8 mouse cellular contexts compared by ENCODE assay signal in the genomic region with DNA sequence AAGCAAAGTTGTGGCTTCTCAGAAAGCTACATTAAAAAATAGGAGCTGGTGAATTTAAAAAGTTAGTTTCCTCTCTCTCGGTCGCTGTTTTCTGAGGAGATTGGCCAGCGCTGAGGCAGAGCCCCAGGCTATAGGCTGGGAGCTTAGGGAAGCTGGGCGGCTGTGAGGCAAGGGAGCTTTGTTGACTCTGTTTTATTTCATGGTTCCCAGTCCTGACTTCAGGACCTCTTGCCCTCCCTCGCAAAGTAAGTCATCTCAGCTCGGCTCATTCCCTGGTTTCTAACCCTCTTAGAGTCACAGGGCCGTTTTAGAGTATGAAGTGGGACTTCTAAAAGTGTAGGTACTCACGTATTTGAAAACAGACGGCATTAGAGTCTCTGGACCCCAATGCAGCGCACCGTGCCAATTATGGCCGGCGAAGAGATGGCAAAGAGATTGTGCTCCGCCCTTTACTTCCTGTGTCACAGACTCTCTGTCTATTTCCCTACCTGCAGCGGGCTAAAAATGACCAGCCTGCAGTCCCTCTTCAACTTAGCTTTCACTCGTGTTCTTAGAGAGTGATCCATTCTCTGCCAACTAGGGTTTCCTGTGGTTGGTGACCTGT. TPM values are rescaled to one million over a fixed set of nuclear protein-coding genes. Genes with fewer than 3 reads are reported as not detected.
DNase-seq lines count a peak whose midpoint lies in the region; ATAC-seq and TF ChIP-seq lines count a peak whose summit lies in the region.

No protein-coding gene starts in this region.

- intact Hi-C loops in gastrocnemius, postnatal 14 days (cut with DNase I; ENCODE audit: low total_unique reads): no loop called here

- H3K9me3 ChIP-seq in liver, embryonic 13.5 days (replicated peaks): no peaks in the 10 kb centered on the region
- H3K9me3 ChIP-seq in stomach, postnatal 0 days (ENCODE audit: control insufficient read depth, low read length): no peaks in the 10 kb centered on the region

- peak overlapping the region; percentile 36 for H3K9ac ChIP-seq in liver, embryonic 13.5 days
- H3K9ac ChIP-seq in stomach, postnatal 0 days (ENCODE audit: low read length): peak overlapping the region; percentile 51

- no peak for DNase-seq in cerebellum, adult 2 months
- no peak for DNase-seq in cerebellum, adult 9-11 months
- DNase-seq in testis, postnatal 14 days (ENCODE audit: low spot score): no peak
- DNase-seq in liver, embryonic 13.5 days: no peak
- peak; percentile 40 for DNase-seq in stomach, postnatal 0 days (ENCODE audit: low spot score)
- DNase-seq in gastrocnemius, postnatal 14 days: no peak
- DNase-seq in cerebellum, postnatal 4 days (ENCODE audit: low spot score in 2 of 2): no peak

- no peaks in the 10 kb centered on the region; the same call in 1 of the 2 replicates for H3K27me3 ChIP-seq in cerebellum, adult 2 months (ENCODE audit: control insufficient read depth, insufficient read depth, low read length)
- no peaks in the 10 kb centered on the region for H3K27me3 ChIP-seq in testis, adult 2 months (ENCODE audit: control insufficient read depth, insufficient read depth, low read length)
- H3K27me3 ChIP-seq in liver, embryonic 13.5 days: peaks cover 13% of the 10 kb centered on the region; the same call in 1 of the 2 replicates
- no peaks in the 10 kb centered on the region for H3K27me3 ChIP-seq in stomach, postnatal 0 days (ENCODE audit: control insufficient read depth, insufficient read depth, low read length)

- TF ChIP-seq CTCF in cerebellum, adult 2 months (IDR thresholded peaks at IDR 0.05; ENCODE audit: borderline replicate concordance, insufficient read depth, low read depth, low read length): no peak
- no peak for TF ChIP-seq CTCF in testis, adult 2 months (IDR thresholded peaks at IDR 0.05; ENCODE audit: control insufficient read depth, insufficient read depth, insufficient replicate concordance, low read depth, low read length)
- no peak for TF ChIP-seq CTCF in stomach, postnatal 0 days (IDR thresholded peaks at IDR 0.05; ENCODE audit: low read depth)

- H3K4me2 ChIP-seq in liver, embryonic 13.5 days: peak overlapping the region; percentile 81
- peak overlapping the region; percentile 84 for H3K4me2 ChIP-seq in stomach, postnatal 0 days (replicated peaks; ENCODE audit: low read depth)

- 0 out of 2 replicates have a peak, but pooled peaks have one; percentile 40 for ATAC-seq in liver, embryonic 13.5 days (ENCODE audit: low read depth)
- ATAC-seq in stomach, postnatal 0 days (ENCODE audit: low FRiP score, low TSS enrichment): no peak

- WGBS in cerebellum, adult 2 months: 26% methylated on average over 16 of the region's 16 CpGs
- whole genome bisulfite sequencing in liver, embryonic 13.5 days (ENCODE audit: insufficient replicate concordance): 17% methylated on average over 16 of the region's 16 CpGs
- 27% methylated on average over 16 of the region's 16 CpGs for WGBS in stomach, postnatal 0 days

- no peak for TF ChIP-seq POLR2A in cerebellum, adult 2 months (IDR thresholded peaks at IDR 0.05; ENCODE audit: borderline replicate concordance, insufficient read depth, low read length)
- no peak for TF ChIP-seq POLR2A in testis, adult 2 months (IDR thresholded peaks at IDR 0.05; ENCODE audit: control insufficient read depth, low read depth, low read length)

- H3K27ac ChIP-seq in cerebellum, adult 2 months (ENCODE audit: insufficient read depth, low read length): no peak overlapping the region
- no peak overlapping the region for H3K27ac ChIP-seq in testis, adult 2 months (ENCODE audit: control insufficient read depth, insufficient read depth, low read depth, low read length)
- H3K27ac ChIP-seq in liver, embryonic 13.5 days: peak overlapping the region; percentile 55
- peak overlapping the region; percentile 78 for H3K27ac ChIP-seq in stomach, postnatal 0 days (replicated peaks)

- H3K36me3 ChIP-seq in testis, adult 2 months (ENCODE audit: control insufficient read depth, insufficient read depth, low read length): no peaks in the 10 kb centered on the region
- H3K36me3 ChIP-seq in liver, embryonic 13.5 days: no peaks in the 10 kb centered on the region
- H3K36me3 ChIP-seq in stomach, postnatal 0 days (ENCODE audit: control insufficient read depth, insufficient read depth, low read length): no peaks in the 10 kb centered on the region

- no peak for TF ChIP-seq EP300 in stomach, postnatal 0 days (optimal IDR thresholded peaks at IDR 0.05)

- 0 out of 2 replicates have a peak, but pooled peaks cover 6% of the 10 kb centered on the region for H3K4me1 ChIP-seq in cerebellum, adult 2 months (ENCODE audit: control insufficient read depth, insufficient read depth, low read length)
- peaks cover 14% of the 10 kb centered on the region for H3K4me1 ChIP-seq in testis, adult 2 months (ENCODE audit: control insufficient read depth, insufficient read depth, low read length)
- H3K4me1 ChIP-seq in liver, embryonic 13.5 days (replicated peaks): peaks cover 35% of the 10 kb centered on the region
- H3K4me1 ChIP-seq in stomach, postnatal 0 days (replicated peaks; ENCODE audit: control insufficient read depth, insufficient read depth): no peaks in the 10 kb centered on the region; the same call in 1 of the 2 replicates

- H3K4me3 ChIP-seq in cerebellum, adult 2 months (replicated peaks; ENCODE audit: insufficient read depth, low read depth, low read length): peak overlapping the region; percentile 71
- peak overlapping the region; percentile 51; the same call in 1 of the 2 replicates for H3K4me3 ChIP-seq in testis, adult 2 months (ENCODE audit: control insufficient read depth, low read depth, low read length)
- H3K4me3 ChIP-seq in liver, embryonic 13.5 days (replicated peaks): peak overlapping the region; percentile 57
- H3K4me3 ChIP-seq in stomach, postnatal 0 days (ENCODE audit: low read depth, low read length): peak overlapping the region; percentile 48

RNA-seq across cellular contexts. Expression of gene Rassf4, which starts 0.6 kb away (rescaled TPM):
- 10.3 and 12.9 TPM in 2 replicates for polyA plus RNA-seq in cerebellum, adult 2 months (2012; rRNA removed)
- 1.2 TPM in 2 replicates for polyA plus RNA-seq in testis, adult 2 months (2012; rRNA removed)
- polyA plus RNA-seq in liver, embryonic 13.5 days (2015; fragmentation: Nextera tagmentation; extraction: Ambion mirVana): 5.6 and 5.9 TPM in 2 replicates
- polyA plus RNA-seq in stomach, postnatal 0 days (2015; fragmentation: Nextera tagmentation; extraction: Ambion mirVana): 4.1 and 5.6 TPM in 2 replicates
- 1 to 10 TPM; 5.1 to 5.2 TPM for total RNA-seq in gastrocnemius, postnatal 14 days (2021)

RNA-seq across cellular contexts. Expression of gene Depp1, which starts 24.0 kb away (rescaled TPM):
- 0.84 and 1.00 TPM in 2 replicates for polyA plus RNA-seq in cerebellum, adult 2 months (2012; rRNA removed)
- 0.20 and 0.28 TPM in 2 replicates for polyA plus RNA-seq in testis, adult 2 months (2012; rRNA removed)
- polyA plus RNA-seq in liver, embryonic 13.5 days (2015; fragmentation: Nextera tagmentation; extraction: Ambion mirVana): 3.1 and 4.1 TPM in 2 replicates
- polyA plus RNA-seq in stomach, postnatal 0 days (2015; fragmentation: Nextera tagmentation; extraction: Ambion mirVana): 31.6 and 37.0 TPM in 2 replicates
- total RNA-seq in gastrocnemius, postnatal 14 days (2021): 10 to 100 TPM in 1 of 2 experiments, 1 to 10 TPM in 1; 7.4 to 43.8 TPM

RNA-seq across cellular contexts. Expression of gene Tmem72, which starts 42.3 kb away (rescaled TPM):
- 0.77 and 1.5 TPM in 2 replicates for polyA plus RNA-seq in cerebellum, adult 2 months (2012; rRNA removed)
- polyA plus RNA-seq in testis, adult 2 months (2012; rRNA removed): 0.02 and 0.04 TPM in 2 replicates
- polyA plus RNA-seq in liver, embryonic 13.5 days (2015; fragmentation: Nextera tagmentation; extraction: Ambion mirVana): 0.01 TPM in 2 replicates
- 0.05 and 0.08 TPM in 2 replicates for polyA plus RNA-seq in stomach, postnatal 0 days (2015; fragmentation: Nextera tagmentation; extraction: Ambion mirVana)
- under 1 TPM in 1 of 2 experiments, not detected in 1; 0.02 TPM for total RNA-seq in gastrocnemius, postnatal 14 days (2021)

RNA-seq across cellular contexts. Expression of gene Zfp422, which starts 45.6 kb away (rescaled TPM):
- 32.4 and 34.2 TPM in 2 replicates for polyA plus RNA-seq in cerebellum, adult 2 months (2012; rRNA removed)
- polyA plus RNA-seq in testis, adult 2 months (2012; rRNA removed): 5.1 and 6.0 TPM in 2 replicates
- polyA plus RNA-seq in liver, embryonic 13.5 days (2015; fragmentation: Nextera tagmentation; extraction: Ambion mirVana): 27.6 and 32.4 TPM in 2 replicates
- polyA plus RNA-seq in stomach, postnatal 0 days (2015; fragmentation: Nextera tagmentation; extraction: Ambion mirVana): 52.4 and 54.4 TPM in 2 replicates
- total RNA-seq in gastrocnemius, postnatal 14 days (2021): 10 to 100 TPM; 12.6 to 14.8 TPM

Comparison
In these comparisons a context has a peak if more than half of its experiments do, and no peak if none do; other contexts are left out.
1. H3K27ac ChIP-seq: peak in liver, embryonic 13.5 days (single experiment) and stomach, postnatal 0 days (single experiment); none in cerebellum, adult 2 months (single experiment) and testis, adult 2 months (single experiment).
2. Peak in every context shown above with its lines, with median percentiles within 50 percentile points of each other: H3K4me3 ChIP-seq.